Mouse (Mus musculus) CH12.LX (cell line): Measurements from ENCODE around the gene Nox4. TPM values are rescaled to one million over a fixed set of nuclear protein-coding genes. Genes with fewer than 3 reads are reported as not detected.

Source experiments
- DNase-seq: peaks from one replicate; pipeline ENCODE4 v3.0.0-alpha.2; 2013; ENCODE audit errors: extremely low read depth
- H3K27ac ChIP-seq: 2 replicates; pipeline ENCODE4 v1.5.1; 2012; ENCODE audit warnings: low read depth, mild to moderate bottlenecking, control low read depth, moderate library complexity; ENCODE audit not compliant: insufficient read depth
- H3K27me3 ChIP-seq: replicated peaks from 2 replicates; pipeline ENCODE3; 2012; ENCODE audit warnings: inconsistent platforms
- H3K36me3 ChIP-seq, 2 experiments: replicated peaks in 1 of 2; 2 replicates each; pipeline versions ENCODE3 to v1.6.1; 2012; ENCODE audit warnings: inconsistent platforms in 1 of 2, low read length in 1 of 2, mild to moderate bottlenecking in 1 of 2, mixed read lengths in 1 of 2, moderate library complexity in 1 of 2; ENCODE audit not compliant: control insufficient read depth in 1 of 2, insufficient read depth in 1 of 2
- H3K4me1 ChIP-seq, 2 experiments: 2 replicates each; pipeline ENCODE4 v1.6.1; 2012; ENCODE audit warnings: inconsistent platforms in 1 of 2, moderate library complexity in 1 of 2; ENCODE audit not compliant: insufficient read depth in 2 of 2, control insufficient read depth in 1 of 2
- H3K4me2 ChIP-seq: 2 replicates; pipeline ENCODE4 v1.6.1; 2012; ENCODE audit warnings: low read depth, mild to moderate bottlenecking, control low read depth; ENCODE audit not compliant: poor library complexity, insufficient read depth, severe bottlenecking
- H3K4me3 ChIP-seq, 3 experiments: fragments of 150-350 bp in 1 of 3; sonication (generic) in 1 of 3; replicated peaks in 1 of 3; 2 replicates each; pipeline versions ENCODE3 to v1.5.1; 2011 to 2012; ENCODE audit warnings: low read depth in 2 of 3, low read length in 2 of 3, mild to moderate bottlenecking in 2 of 3, moderate library complexity in 2 of 3, control low read depth in 1 of 3, improper control_type of control experiment in 1 of 3, inconsistent platforms in 1 of 3, mixed read lengths in 1 of 3; ENCODE audit not compliant: poor library complexity in 1 of 3
- H3K79me2 ChIP-seq: replicated peaks from 2 replicates; pipeline ENCODE4 v1.6.1; 2012; ENCODE audit warnings: mild to moderate bottlenecking, moderate library complexity; ENCODE audit not compliant: control insufficient read depth, poor library complexity, insufficient read depth, severe bottlenecking; ENCODE audit errors: extremely low read depth
- H3K9ac ChIP-seq: 2 replicates; pipeline ENCODE4 v1.6.1; 2012; ENCODE audit warnings: low read depth, mild to moderate bottlenecking, control low read depth, moderate library complexity; ENCODE audit not compliant: insufficient read depth
- H3K9me3 ChIP-seq: replicated peaks from 2 replicates; pipeline ENCODE3; 2012; ENCODE audit warnings: low read length, inconsistent platforms, mixed read lengths
- CHD2 ChIP-seq: IDR thresholded peaks from 2 replicates; pipeline ENCODE4 v1.6.1; 2011; ENCODE audit warnings: low read length, improper control_type of control experiment
- CTCF ChIP-seq, 2 experiments: IDR thresholded peaks in 1 of 2; conservative IDR thresholded peaks in 1 of 2; 2 replicates each; pipeline ENCODE4 v1.5.1; 2011 to 2012; ENCODE audit warnings: low read depth in 2 of 2, low read length in 2 of 2, improper control_type of control experiment in 1 of 2, inconsistent platforms in 1 of 2, mild to moderate bottlenecking in 1 of 2, moderate library complexity in 1 of 2
- ELF1 ChIP-seq: IDR thresholded peaks from 2 replicates; pipeline ENCODE4 v1.6.1; 2014; ENCODE audit warnings: low read depth, mild to moderate bottlenecking, inconsistent platforms, low read length, improper control_type of control experiment
- EP300 ChIP-seq: IDR thresholded peaks from 2 replicates; pipeline ENCODE4 v1.6.1; 2011; ENCODE audit warnings: low read length, improper control_type of control experiment
- ETS1 ChIP-seq: conservative IDR thresholded peaks from 2 replicates; pipeline ENCODE4 v1.6.1; 2012; ENCODE audit warnings: low read depth, mild to moderate bottlenecking, inconsistent platforms, low read length, improper control_type of control experiment, moderate library complexity
- GABPA ChIP-seq: IDR thresholded peaks from 2 replicates; pipeline ENCODE4 v1.6.1; 2012; ENCODE audit warnings: low read depth, low read length, improper control_type of control experiment, inconsistent platforms; ENCODE audit not compliant: insufficient replicate concordance
- HCFC1 ChIP-seq: IDR thresholded peaks from 2 replicates; pipeline ENCODE4 v1.6.1; 2012; ENCODE audit warnings: low read depth, mild to moderate bottlenecking, inconsistent platforms, low read length, improper control_type of control experiment
- IRF4 ChIP-seq: IDR thresholded peaks from 2 replicates; pipeline ENCODE4 v1.6.1; 2014; ENCODE audit warnings: low read depth, mild to moderate bottlenecking, inconsistent platforms, low read length, improper control_type of control experiment
- JUND ChIP-seq: conservative IDR thresholded peaks from 2 replicates; pipeline ENCODE4 v1.6.1; 2011; ENCODE audit warnings: low read depth, low read length, improper control_type of control experiment
- KAT2A ChIP-seq: IDR thresholded peaks from 2 replicates; pipeline ENCODE4 v1.6.1; 2012; ENCODE audit warnings: low read length, improper control_type of control experiment, inconsistent platforms; ENCODE audit not compliant: insufficient replicate concordance
- MEF2A ChIP-seq: IDR thresholded peaks from 2 replicates; pipeline ENCODE4 v1.6.1; 2014; ENCODE audit warnings: low read depth, mild to moderate bottlenecking, inconsistent platforms, low read length, improper control_type of control experiment, borderline replicate concordance
- MYC ChIP-seq: IDR thresholded peaks from 2 replicates; pipeline ENCODE4 v1.6.1; 2011; ENCODE audit warnings: low read depth, mild to moderate bottlenecking, improper control_type of control experiment, low read length
- RAD21 ChIP-seq: IDR thresholded peaks from 2 replicates; pipeline ENCODE4 v1.6.1; 2011; ENCODE audit warnings: low read depth, mild to moderate bottlenecking, low read length, improper control_type of control experiment, moderate library complexity
- SMC3 ChIP-seq: IDR thresholded peaks from 2 replicates; pipeline ENCODE4 v1.6.1; 2011; ENCODE audit warnings: low read depth, low read length, improper control_type of control experiment
- dilution Hi-C: fragments of 300-500 bp; cut with MboI; formaldehyde crosslinking; loops from 2 replicates; pipeline ENCODE4 v1.14.3; 2020; ENCODE audit warnings: low sequenced_read_pairs; ENCODE audit not compliant: extremely low pct_unique_long_range_greater_than_20kb, extremely low pct_ligation_motif_present
- in situ Hi-C: fragments of 300-500 bp; cut with MboI; formaldehyde crosslinking; loops from 3 replicates; pipeline ENCODE4 v1.14.3; 2019; ENCODE audit warnings: low sequenced_read_pairs, low pct_ligation_motif_present, low pct_unique_long_range_greater_than_20kb, mixed read lengths
- polyA plus RNA-seq: library from polyadenylated mRNA; unstranded; fragments of >175 nt; gene quantifications from 2 replicates; pipeline ENCODE4 v1.2.1, GENCODE M21; 2012; ENCODE audit warnings: low read depth; ENCODE audit not compliant: insufficient read length
- total RNA-seq, 2 experiments: library from RNA; depleted of rRNA; stranded (reverse); fragments of 300-350 nt in 1 of 2; fragments of >200 nt in 1 of 2; gene quantifications; 2 replicates each; pipeline ENCODE4 v1.2.3; 2012 to 2014

The Nox4 gene
- total and polyA plus RNA-seq, 3 experiments, result not detected

GRCm38 (mm10) chr7:87252071-87252470 lies 6.2 kb downstream of the Nox4 start:
- no peak for DNase-seq
- in situ Hi-C loops (no loop called here), dilution Hi-C loops (no loop called here)
- Histone ChIP-seq H3K4me2 (no peak overlapping the region), H3K9me3 (peaks cover 4% of the 10 kb centered on the region), H3K36me3 (no peaks in the 10 kb centered on the region), H3K27me3 (no peaks in the 10 kb centered on the region), H3K4me1 (no peaks in the 10 kb centered on the region), H3K4me3 (no peak overlapping the region), H3K79me2 (no peaks in the 10 kb centered on the region), H3K9ac (no peak overlapping the region), H3K27ac (no peak overlapping the region)
- no peak for TF ChIP-seq ELF1
- no peak for TF ChIP-seq IRF4
- no peak for TF ChIP-seq GABPA

- TF ChIP-seq RAD21 (peak; percentile 9), CTCF (conservative IDR thresholded peaks at IDR 0.05 in 1 of 2, IDR thresholded peaks at IDR 0.05 in 1 of 2; ENCODE audit: low read depth in 2 of 2, low read length in 2 of 2) (peak in 1 of 2 experiments; percentile 33; a peak in 1 of 4 replicates), SMC3 (peak; percentile 11; the same call in 1 of the 2 replicates), HCFC1 (no peak)
Measured at GRCm38 (mm10) chr7:87277225-87277624, 31.3 kb downstream of the Nox4 start.

GRCm38 (mm10) chr7:87303726-87304315 lies 57.9 kb downstream of the Nox4 start:
- H3K4me1 ChIP-seq, result no peaks in the 10 kb centered on the region
- H3K4me3 ChIP-seq, result no peak overlapping the region
- dilution Hi-C loops (no loop called here), in situ Hi-C loops (no loop called here)
- no peak for DNase-seq
- no peaks in the 10 kb centered on the region for H3K27me3 ChIP-seq
- no peaks in the 10 kb centered on the region for H3K36me3 ChIP-seq
- no peak for TF ChIP-seq EP300
- TF ChIP-seq MEF2A, result no peak
- TF ChIP-seq JUND, result no peak
- no peak for TF ChIP-seq HCFC1
- no peak for TF ChIP-seq MYC
- TF ChIP-seq ETS1, result no peak
- no peak for TF ChIP-seq KAT2A
- TF ChIP-seq CHD2, result no peak
- H3K9me3 ChIP-seq, result no peaks in the 10 kb centered on the region
- no peaks in the 10 kb centered on the region for H3K79me2 ChIP-seq
- no peak overlapping the region for H3K27ac ChIP-seq
- no peak overlapping the region for H3K9ac ChIP-seq
- no peak overlapping the region for H3K4me2 ChIP-seq

More at GRCm38 (mm10) chr7:87277225-87277624, 31.3 kb downstream of the Nox4 start:
- Histone ChIP-seq H3K4me1 (no peaks in the 10 kb centered on the region), H3K27ac (no peak overlapping the region), H3K4me3 (no peak overlapping the region), H3K79me2 (no peaks in the 10 kb centered on the region), H3K9me3 (no peaks in the 10 kb centered on the region), H3K36me3 (no peaks in the 10 kb centered on the region), H3K9ac (no peak overlapping the region), H3K4me2 (no peak overlapping the region), H3K27me3 (no peaks in the 10 kb centered on the region)
- peak; percentile 21 for DNase-seq
- in situ Hi-C loops, result no loop called here
- dilution Hi-C loops, result no loop called here
